Mouse (Mus musculus) CD4-positive, CD25-positive, alpha-beta regulatory T cell, adult 2 months (primary cell): ENCODE measurements at regions not wholly inside any gene's neighbourhood (a gene's known extent, or its start where the extent isn't known, plus 50 kb on each side); places are given as distances from the start of the nearest gene placed in this dataset.
A peak's percentile ranks its signal among the peaks of the same experiment; 100 is the strongest.
"Not testable (repeated sequence)": the region's sequence is repeated elsewhere in the genome, so short reads cannot be mapped to it uniquely, and the experiment has no call there.

ENCODE experiments used
- DNase-seq: peaks from one replicate; pipeline ENCODE4 v3.0.0-alpha.2; 2012; ENCODE audit warnings: low read depth, low spot score

- no peak for DNase-seq
These were observed 134.4 kb downstream of the Tcp10c start for GRCm38 (mm10) chr17:13488608-13489324.

GRCm38 (mm10) chr17:13492239-13492638, 137.9 kb downstream of the Tcp10c start:
- not testable (repeated sequence) for DNase-seq

DNA sequence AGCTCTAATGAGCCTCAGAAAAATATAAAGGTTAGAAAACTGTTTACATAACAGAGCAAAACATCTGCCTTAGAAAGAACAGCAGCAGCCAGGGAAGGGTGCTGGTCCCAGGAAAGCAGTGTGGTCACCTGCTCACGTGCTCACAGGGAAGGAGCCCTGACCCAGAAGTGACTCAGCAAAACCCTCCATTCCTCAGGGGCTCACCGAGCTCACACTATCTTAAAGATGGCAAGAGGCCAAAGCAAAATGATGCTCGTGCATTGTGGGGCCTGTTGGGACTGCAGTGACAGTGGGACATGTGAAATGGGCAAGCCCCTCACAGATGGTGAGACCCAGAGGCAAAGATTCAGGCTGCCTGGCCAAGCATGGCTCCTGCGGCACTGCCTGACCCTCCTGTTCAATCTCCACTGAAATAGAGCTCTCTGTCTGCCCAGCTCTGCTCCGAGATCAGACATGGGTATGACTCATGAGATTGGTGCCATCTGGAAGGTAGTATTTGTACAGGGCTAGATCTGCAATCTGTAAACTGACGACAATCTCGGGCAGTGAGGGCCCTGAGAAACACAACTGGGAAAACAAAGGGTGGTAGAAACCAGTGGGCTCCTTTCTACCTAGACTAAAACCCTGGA, 138.4 kb downstream of the Tcp10c start:
- DNase-seq, result not testable (repeated sequence)

DNA sequence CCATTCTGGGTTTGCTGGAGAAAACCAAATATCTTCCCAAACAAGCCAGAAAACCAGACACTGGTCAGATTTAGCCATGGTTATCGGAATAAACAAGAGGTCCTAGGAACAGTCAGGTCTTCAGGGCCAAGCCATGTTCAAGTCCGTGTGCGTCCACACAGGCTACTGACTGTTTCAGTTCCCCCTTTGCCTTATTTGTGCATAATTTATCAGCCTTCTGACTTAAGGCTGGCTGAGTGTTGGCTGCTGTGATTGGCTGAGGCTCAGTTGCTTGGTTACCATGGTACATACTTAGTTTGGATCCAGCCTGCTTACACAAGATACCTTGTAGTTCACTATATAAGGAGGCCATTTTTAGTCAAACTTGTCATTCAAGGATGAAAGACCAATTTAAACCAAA, 139.5 kb downstream of the Tcp10c start:
- DNase-seq, result not testable (repeated sequence)

DNA sequence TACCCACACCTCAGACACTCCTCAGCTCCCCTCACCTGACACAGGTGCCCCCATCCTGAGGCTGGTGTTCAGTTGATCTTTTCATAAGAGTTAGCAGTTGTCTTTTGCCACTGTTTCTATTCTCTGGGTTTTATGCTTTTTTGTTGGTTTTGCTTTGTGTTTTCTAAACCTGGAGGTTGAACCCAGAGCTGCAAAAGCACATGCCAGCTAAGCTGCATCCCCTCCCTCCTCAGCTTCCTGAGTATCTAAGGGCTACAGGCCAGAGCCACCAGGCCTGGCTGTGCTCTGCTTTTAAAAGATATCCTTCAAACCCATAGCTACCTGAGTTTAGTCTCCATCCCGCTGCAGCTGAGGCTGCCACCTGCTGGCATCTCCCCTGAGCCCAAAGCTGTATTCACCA, 140.1 kb downstream of the Tcp10c start:
- not testable (repeated sequence) for DNase-seq

DNA sequence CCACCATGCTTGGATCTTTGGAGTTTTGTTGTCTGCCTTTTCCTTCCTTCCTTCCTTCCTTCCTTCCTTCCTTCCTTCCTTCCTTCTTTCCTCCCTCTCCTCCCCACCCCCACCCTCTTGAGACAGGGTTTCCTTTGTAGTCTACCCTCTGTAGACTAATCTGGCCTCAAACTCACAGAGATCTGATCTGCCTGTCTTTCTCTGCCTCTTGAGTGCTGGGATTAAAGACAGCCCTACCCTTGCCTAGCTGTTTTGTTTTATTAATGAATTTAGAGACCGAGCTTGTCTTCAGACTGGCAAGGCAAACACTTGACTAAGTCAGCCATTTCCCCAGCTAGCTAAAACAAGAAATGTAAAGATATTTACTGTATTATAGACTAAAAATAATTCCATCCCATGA, 150.0 kb downstream of the Tcp10c start:
- DNase-seq, result not testable (repeated sequence)

DNA sequence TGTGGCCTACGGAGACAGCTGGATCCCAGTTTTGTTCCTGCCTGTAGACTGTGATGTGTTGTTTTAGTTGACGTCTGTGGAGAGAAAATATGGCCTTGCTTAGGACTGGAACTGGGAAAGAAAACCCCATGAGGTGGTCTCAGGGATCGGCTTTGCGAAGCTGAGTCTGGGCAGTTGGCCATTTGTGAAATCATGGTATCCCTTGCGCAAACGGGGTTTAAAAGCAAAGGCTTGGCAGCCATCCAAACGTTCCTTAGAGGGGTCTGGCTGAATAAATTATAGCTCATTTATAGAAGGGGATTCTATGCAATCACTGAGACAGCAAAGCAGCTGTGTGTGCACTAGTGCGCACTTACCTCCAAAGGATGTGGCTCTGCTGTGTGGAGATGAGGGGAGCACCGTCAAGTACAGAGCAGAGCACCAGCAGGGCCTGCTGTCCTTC, 150.5 kb downstream of the Tcp10c start:
- DNase-seq, result not testable (repeated sequence)

DNA sequence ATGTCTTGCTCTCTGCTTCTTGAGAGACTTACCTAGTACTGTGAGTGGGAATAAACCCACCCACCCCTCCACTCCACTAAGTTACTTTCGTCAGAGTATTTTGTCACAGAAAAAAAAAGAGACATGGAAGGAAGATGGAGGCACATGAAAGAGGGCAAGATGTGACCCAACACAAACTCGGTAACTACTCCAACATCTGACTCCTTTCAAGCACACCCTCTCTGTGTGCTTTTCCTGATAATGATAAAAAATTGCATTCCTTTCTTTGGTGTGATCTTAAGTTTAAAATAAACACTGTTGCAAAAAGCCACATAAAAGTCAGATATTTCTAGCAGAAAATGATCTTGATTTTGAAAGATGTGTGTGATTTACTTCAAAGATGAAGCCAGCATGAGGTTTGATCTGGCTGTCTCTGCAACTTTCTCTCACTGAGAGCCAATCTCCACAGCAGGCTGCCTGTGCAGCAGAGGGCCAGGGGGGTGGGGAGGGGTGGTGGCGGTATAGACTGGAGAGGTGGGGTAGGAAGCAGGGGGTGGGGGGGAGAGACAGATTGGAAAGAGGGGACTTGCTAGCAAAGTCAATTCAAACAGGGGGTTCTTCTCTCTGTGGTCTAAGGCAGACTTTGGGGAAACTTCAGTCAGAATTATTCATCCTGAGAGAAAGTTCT, 153.2 kb downstream of the Tcp10c start:
- DNase-seq, result not testable (repeated sequence)

- not testable (repeated sequence) for DNase-seq
These were observed 165.2 kb downstream of the Tcp10c start for GRCm38 (mm10) chr17:13519409-13520201.

DNA sequence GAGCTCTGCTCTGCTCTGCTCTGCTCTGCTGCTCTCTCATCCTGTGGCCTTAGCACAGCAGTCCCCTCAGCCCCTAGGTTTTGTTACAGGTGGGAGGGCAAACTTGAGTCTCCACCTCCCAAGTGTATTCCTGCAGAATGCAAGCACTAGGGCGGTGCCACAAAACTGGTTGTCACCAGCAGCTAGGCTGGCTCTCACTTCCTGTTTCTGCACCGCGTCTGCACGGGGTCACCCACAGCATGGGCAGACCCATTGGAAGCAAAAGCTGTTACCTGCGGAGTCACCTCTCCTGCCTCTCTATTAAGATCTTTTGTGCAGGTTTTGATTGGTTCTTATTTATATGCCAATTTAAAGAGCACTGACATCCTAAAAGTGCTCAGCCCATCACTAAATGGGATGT, 178.2 kb downstream of the Tcp10c start:
- DNase-seq, result peak; percentile 28

DNA sequence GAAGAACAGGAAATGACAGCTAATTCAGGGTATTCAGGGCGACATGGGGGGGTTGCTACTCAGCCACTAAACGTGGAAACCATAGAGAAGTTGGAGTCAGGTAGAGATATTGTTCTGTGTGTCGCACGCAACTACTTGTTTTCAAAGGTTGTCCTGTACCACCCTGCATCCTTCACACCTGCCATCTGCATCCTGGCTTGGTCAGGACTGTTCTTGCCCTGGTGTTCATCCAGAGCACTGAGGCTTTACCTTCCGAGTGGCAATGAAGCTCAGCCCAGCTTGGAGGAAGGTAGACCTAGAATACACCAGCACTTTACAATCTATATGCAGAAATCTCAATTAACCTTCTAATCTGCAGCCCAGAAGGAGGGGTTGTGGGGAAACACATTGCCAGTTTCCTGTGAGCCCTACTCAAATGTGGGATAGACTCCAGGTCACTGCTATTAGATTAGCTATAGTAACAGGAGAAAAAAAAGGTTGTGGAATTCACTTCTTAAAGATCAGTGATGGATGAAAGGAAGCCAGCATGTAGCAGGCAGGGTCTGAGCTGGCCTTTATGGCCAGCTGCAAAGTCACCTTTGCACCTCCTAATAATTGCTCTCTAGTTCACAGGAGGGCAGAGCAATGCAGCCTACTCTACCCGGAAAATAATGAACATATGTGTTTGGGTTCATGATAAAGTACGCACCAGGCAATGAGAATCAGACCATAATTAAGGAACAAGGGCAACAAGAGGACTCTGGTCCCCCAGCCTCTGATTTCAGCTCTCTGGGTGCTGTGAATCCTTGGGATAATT, 186.3 kb downstream of the Tcp10c start:
- peak; percentile 16 for DNase-seq

DNA sequence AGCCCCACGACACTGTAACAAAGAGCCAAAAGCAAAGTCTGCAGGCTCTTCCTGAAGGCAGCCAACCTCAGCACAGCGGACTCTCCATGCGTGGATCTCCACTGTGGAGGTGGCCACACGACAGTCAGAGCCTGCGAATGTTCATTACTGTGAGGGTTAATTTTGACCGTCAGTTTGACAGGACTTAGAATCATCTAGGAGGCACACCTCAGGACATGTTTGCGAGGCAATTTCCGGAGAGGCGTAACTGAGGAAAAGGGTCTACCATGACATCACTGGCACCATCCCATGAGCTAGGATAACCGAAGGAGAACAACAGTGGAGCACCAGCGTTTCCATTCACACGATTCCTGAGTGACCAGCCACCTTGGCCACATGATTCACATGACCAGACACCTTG, 186.9 kb downstream of the Tcp10c start:
- peak; percentile 15 for DNase-seq

DNA sequence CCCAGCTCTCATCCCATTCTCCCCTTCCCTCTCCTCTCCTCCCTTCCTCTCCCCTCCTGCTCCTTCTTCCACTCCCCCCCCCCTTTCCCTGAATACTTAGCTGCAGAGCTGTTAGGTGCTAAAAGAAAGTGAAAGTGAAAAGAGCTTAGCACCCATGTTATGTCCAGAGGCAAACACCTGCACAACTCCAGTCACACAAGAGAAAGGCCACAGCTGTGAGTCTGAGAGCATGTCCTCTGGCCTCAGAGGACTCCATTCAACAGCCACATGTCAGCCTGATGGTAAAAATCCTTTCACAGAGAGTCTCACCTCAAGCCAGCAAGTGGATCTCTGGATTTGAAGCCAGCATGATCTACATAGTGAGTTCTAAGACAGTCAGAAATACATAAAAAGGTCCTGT, 187.9 kb downstream of the Tcp10c start:
- DNase-seq, result peak; percentile 59

DNA sequence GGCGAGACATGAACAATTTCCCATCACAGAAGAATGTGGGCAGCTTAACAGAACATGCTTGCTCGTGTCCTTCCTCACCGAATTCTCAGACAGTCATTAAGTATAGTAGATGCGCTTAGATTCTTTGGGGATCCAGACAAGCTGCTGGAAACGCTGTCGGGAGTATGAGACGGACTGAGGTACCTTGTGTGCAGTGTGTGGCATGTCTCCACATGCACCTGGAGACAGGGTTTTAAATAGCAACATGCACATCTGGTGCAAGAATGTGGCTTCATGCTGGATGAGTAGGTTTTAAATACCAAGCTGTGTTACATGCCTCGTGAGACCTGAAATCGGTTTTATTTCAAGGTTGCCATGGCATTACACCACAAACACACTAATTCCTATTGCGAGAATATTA, 188.5 kb downstream of the Tcp10c start:
- peak; percentile 36 for DNase-seq

DNA sequence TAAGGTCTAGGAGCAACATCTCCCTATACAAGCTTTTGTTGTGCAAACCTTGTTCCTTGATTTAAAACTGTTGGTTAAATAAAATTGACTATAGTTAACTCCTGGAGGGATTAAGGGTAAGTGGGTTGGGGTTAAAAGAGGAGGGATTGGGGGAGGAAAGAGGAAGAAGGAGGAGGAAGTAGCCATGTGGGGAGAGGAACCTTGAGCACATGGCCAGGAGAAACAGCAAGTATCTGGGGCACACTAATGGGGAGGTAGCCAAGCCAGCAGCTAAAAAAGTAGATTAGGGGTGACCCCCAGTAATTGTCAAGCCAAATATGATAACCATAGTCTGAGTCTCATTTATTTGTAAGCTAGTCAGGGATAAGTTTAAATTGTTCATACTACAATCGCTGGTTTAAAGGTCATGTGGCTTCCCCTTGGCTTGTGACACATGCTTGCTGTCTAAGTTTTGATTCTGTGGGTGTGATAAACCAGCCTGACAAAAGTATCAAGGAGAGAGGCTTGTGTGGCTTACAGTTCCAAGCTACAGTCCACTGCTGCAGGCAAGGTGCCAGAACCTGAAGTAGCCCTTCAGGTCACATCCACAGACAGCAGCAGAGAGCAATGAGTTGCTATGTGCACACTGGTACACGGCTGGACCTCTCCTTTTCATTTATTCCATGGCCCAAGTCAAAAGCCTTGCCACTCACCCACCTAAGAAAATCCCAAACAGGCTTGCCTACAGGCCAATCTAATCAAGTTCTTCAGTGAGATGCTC, 189.8 kb downstream of the Tcp10c start:
- DNase-seq, result peak; percentile 52

- DNase-seq, result no peak
These were observed 191.9 kb downstream of the Tcp10c start for GRCm38 (mm10) chr17:13546249-13546648.

- no peak for DNase-seq
These were observed 192.3 kb downstream of the Tcp10c start for GRCm38 (mm10) chr17:13546669-13547085.

DNA sequence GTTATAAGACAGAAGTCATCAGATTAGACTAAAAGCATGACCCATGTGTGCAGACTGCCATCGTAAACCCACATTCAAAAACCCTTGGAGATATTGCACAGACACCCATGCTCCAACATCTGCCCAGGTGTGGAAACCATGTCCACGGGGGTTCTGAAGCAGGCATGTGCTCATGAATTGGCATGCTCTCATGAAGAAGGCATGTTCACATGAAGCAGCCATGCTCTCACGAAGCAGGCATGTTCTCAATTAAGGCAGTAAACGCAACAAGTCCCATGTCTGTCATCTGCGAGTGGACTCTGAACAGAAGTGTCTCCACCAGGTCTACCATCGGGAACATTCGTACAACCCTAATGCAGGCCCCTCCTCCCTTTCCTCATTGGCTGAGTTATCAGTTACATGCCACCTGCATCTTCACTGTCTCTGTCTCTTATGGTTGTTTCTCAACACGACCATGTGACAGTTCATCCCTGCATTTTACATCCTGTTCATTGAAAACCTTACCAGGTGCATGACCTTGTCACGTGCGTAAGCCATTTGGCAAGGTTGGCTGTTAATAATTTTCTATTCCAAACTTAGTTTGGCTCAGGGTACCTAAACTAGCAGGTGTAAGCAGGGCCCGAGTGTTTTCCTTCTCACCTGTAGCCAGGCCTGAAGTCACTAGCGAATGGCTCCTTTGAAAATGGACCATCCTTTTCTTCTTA, 193.4 kb downstream of the Tcp10c start:
- peak; percentile 11 for DNase-seq
